Mouse (Mus musculus) testis, adult 2 months (tissue): Measurements from ENCODE around the gene Hoxc10.

Experiments used
- CTCF ChIP-seq: fragments of 200-500 bp; IDR thresholded peaks from 2 replicates; pipeline ENCODE4 v1.5.1; 2012; ENCODE audit warnings: low read depth, mild to moderate bottlenecking, inconsistent platforms, low read length, moderate library complexity; ENCODE audit not compliant: control insufficient read depth, insufficient read depth, insufficient replicate concordance
- POLR2A ChIP-seq: fragments of 200-500 bp; IDR thresholded peaks from 2 replicates; pipeline ENCODE4 v1.6.1; 2012; ENCODE audit warnings: low read depth, mild to moderate bottlenecking, inconsistent platforms, low read length, moderate library complexity; ENCODE audit not compliant: control insufficient read depth

DNA sequence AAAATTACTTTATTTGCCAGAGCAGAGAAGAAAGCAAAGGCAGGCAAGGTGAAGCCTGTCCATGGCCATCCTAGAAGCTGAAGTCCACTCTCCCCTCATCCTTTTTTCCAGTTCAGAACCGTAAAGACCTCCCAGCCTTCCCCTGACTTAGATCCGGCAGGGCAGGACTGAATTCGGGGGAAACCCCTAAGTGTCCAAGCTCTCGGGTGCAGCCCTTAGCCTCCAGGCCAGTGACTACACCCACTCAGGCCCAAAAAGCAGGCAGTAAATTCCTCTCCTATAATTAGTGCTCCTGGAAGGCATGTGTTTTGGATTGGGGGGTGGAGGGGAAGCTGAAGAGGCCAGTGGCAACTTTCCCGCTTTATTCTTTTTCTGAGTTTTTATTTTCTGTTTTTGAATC, 39.2 kb downstream of the Hoxc10 start:
- TF ChIP-seq CTCF (no peak), POLR2A (no peak)
